Mouse (Mus musculus): ENCODE results near the gene Ctrl. TPM values are rescaled to one million over a fixed set of nuclear protein-coding genes. Genes with fewer than 3 reads are reported as not detected.

Gene Ctrl
- total and polyA plus RNA-seq, 2 experiments from 2014 or later, result 3.1 to 5.5 TPM

DNA sequence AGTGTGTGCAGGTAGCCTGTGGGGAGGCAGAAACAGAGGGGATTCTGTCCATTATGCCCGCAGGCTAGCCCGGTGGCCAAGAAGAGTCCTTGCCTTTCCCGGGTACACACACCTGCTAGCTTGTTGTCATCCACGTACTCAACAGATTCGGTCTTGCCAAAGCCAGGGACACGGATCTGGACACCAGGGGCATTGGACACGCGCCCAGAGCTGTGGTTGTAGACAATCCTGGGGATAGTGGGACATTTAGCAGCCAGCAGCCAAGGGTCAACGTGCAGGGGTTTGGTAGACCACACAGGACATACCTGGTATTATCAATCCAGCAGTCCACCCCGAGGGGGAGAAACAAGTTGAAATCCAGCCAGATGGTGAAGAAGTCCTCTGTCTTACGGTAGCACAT lies 8.4 kb upstream of the Ctrl start:
- WGBS, result 83% methylated on average over 11 of the region's 11 CpGs
- TF ChIP-seq CTCF (IDR thresholded peaks at IDR 0.05; ENCODE audit: low read depth), result no peak
- H3K9ac ChIP-seq (replicated peaks; ENCODE audit: low read length), result no peak overlapping the region
- no peaks in the 10 kb centered on the region for H3K4me1 ChIP-seq (ENCODE audit: insufficient read depth, low read length)
- no peaks in the 10 kb centered on the region for H3K9me3 ChIP-seq (ENCODE audit: low read length)
- H3K27me3 ChIP-seq (ENCODE audit: insufficient read depth, low read length), result no peaks in the 10 kb centered on the region
- H3K4me2 ChIP-seq (ENCODE audit: low read depth, low read length), result no peak overlapping the region
- H3K4me3 ChIP-seq (ENCODE audit: low read length), result no peak overlapping the region
- DNase-seq (ENCODE audit: low spot score) (no peak), ATAC-seq (no peak)
- H3K36me3 ChIP-seq (ENCODE audit: insufficient read depth, low read length), result no peaks in the 10 kb centered on the region; the same call in 1 of the 2 replicates
- no peak overlapping the region for H3K27ac ChIP-seq

DNA sequence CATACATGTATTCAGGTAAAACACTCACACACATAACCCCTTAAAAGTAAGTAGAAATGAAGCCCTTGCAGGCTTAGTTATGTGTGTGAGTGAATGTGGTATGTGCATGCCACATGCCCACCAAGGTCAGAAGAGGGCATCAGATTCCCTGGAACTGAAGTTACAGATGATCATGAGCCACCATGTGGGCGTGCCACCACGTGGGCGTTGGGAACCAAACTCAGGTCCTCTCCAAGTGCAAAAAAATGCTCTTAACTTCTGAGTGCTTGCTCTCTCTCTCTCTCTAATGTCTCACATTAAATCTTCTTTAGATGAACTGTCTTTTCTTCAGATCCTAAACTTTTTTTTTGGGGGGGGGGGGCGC lies 4.6 kb upstream of the Ctrl start, which contains the start of gene Psmb10:
Gene Psmb10, minus strand, starts transcription at position 139 of the 364 bp plus-strand sequence.
- DNase-seq (ENCODE audit: low spot score) (peak; percentile 42), ATAC-seq (no peak)
- TF ChIP-seq CTCF (IDR thresholded peaks at IDR 0.05; ENCODE audit: low read depth), result peak; percentile 9; the same call in 1 of the 2 replicates
- no peaks in the 10 kb centered on the region for H3K9me3 ChIP-seq (ENCODE audit: low read length)
- H3K36me3 ChIP-seq (ENCODE audit: insufficient read depth, low read length), result no peaks in the 10 kb centered on the region
- H3K27ac ChIP-seq, result peak within 1 kb of the TSS; percentile 97
- H3K4me3 ChIP-seq (ENCODE audit: low read length), result peak within 1 kb of the TSS; percentile 69
- peak within 1 kb of the TSS; percentile 84 for H3K9ac ChIP-seq (replicated peaks; ENCODE audit: low read length)
- H3K4me1 ChIP-seq (ENCODE audit: insufficient read depth, low read length), result no peaks in the 10 kb centered on the region
- no peaks in the 10 kb centered on the region for H3K27me3 ChIP-seq (ENCODE audit: insufficient read depth, low read length)
- 28% methylated on average over 4 of the region's 4 CpGs for WGBS
- peak within 1 kb of the TSS; percentile 97 for H3K4me2 ChIP-seq (ENCODE audit: low read depth, low read length)

DNA sequence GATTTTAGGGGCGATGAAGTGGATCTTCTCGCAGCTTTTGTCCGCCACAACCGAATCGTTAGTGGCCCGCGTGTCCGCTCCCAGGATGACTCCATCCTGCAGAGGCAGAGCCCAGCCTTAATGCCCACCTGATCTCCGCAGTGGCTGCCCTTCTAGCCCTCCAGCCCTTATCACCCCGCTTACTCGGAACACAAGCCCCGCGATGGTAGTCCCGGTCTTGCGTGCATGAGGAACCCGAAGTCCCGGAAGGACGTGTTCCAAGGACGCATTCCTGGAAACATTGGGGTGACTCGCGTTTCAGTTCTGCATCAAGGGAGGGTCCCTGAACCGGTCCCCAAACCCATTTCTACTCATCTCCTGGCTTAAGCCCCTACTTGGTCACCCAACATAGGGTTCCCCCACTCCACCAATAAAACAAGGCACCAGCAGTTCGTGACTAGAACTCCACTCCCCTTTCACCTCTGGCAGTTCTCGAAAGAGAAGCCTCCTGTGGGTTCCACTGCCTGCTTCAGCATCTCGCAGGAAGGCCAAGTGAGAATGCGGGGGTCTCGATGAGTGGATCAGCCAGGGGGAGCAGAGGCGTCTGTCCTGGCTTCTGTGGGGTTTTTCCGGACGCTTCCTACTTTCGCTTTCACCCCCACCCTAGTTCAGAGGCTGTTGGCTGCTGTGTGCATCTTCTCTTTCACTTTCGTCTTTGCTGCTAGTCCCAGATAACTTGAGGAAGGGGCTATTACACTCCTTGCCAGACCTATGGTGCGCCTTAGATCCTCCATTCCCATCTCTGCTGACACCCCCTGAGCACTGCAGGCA lies 4.0 kb upstream of the Ctrl start:
- DNase-seq (ENCODE audit: low spot score), result peak; percentile 45

DNA sequence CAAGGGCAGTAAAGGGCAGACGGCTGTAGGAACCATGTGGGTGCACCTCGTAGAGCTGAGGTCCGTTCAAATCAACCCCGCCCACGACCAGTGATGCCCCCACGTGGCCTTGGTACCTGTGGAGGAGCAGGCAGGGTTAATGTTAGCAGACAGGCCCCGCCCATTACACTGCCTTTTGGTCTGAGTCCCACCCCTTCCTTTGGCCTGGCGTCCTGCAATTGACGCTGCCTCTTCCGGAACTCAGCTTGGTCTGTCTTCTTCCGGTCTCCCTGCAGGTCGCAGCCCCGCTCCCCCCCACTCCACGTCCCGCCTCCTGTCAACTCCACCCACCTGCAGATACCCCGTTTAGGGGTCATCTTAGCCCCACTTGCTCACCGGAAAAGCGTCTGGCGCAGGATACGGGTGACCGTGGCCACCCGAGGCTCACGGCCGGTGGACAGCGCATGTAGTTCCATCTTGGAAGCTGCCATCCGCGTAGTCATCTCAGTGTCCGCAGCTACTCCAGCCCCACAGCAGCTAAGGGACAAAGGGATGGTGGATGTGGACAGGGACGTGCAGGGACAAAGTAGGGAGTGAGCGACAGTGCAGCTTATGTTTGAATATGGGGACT lies 3.3 kb upstream of the Ctrl start:
- Histone ChIP-seq H3K9me3 (ENCODE audit: low read length) (no peaks in the 10 kb centered on the region), H3K36me3 (ENCODE audit: insufficient read depth, low read length) (0 out of 2 replicates have a peak, but pooled peaks cover 6% of the 10 kb centered on the region), H3K27ac (peak overlapping the region; percentile 97), H3K27me3 (ENCODE audit: insufficient read depth, low read length) (no peaks in the 10 kb centered on the region), H3K9ac (replicated peaks; ENCODE audit: low read length) (peak overlapping the region; percentile 84), H3K4me3 (ENCODE audit: low read length) (peak overlapping the region; percentile 69), H3K4me2 (ENCODE audit: low read depth, low read length) (peak overlapping the region; percentile 97), H3K4me1 (ENCODE audit: insufficient read depth, low read length) (no peaks in the 10 kb centered on the region)
- DNase-seq (ENCODE audit: low spot score), result peak; percentile 95
- peak; percentile 90 for ATAC-seq
- TF ChIP-seq CTCF (IDR thresholded peaks at IDR 0.05; ENCODE audit: low read depth), result 0 out of 2 replicates have a peak, but pooled peaks have one; percentile 5
- under 1% methylated on average over 30 of the region's 30 CpGs for WGBS

More for the DNA sequence above, 4.0 kb upstream of the Ctrl start:
- peak overlapping the region; percentile 69 for H3K4me3 ChIP-seq (ENCODE audit: low read length)
- H3K4me2 ChIP-seq (ENCODE audit: low read depth, low read length), result peak overlapping the region; percentile 97
- H3K27me3 ChIP-seq (ENCODE audit: insufficient read depth, low read length), result no peaks in the 10 kb centered on the region
- no peaks in the 10 kb centered on the region for H3K36me3 ChIP-seq (ENCODE audit: insufficient read depth, low read length)
- H3K9ac ChIP-seq (replicated peaks; ENCODE audit: low read length), result peak overlapping the region; percentile 84
- no peaks in the 10 kb centered on the region for H3K9me3 ChIP-seq (ENCODE audit: low read length)
- WGBS, result 1% methylated on average over 33 of the region's 33 CpGs
- no peaks in the 10 kb centered on the region for H3K4me1 ChIP-seq (ENCODE audit: insufficient read depth, low read length)
- no peak for TF ChIP-seq CTCF (IDR thresholded peaks at IDR 0.05; ENCODE audit: low read depth)
- H3K27ac ChIP-seq, result peak overlapping the region; percentile 97
- ATAC-seq, result peak; percentile 38

DNA sequence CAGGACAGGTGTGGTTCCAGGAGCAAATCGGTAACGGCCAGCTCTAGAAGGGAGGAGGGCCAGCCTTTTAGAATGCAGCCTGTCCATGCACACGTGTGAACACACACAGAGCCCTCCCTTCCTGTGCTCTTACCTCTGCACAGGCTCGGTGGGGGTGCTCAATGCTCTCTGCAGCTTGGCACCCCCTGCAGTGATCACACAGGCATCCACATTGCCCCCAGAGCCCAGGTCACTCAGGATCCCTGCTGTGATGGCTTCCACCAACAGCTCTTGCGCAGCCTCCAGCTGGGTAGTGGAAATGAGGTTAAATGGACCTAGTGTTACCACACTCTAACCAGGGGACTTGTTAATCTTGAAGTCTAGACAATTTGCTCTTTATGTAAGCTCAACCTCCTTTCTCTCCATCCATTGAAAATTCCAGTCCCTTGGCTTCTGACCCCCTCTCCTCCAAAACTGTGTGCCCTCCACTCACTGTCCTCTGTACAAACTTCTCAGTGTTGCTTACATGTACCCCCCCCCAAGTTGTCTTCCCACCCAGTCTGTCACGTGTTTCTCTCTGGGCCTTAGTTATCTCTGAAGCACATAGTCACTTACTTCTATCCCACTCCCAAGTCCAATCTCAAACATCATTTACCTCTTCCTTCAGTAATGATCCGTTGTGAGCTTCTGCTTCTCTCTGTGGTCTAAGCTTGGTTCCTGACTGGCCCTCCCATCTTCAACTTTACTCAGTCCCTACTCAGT lies 2.4 kb upstream of the Ctrl start:
- no peaks in the 10 kb centered on the region for H3K27me3 ChIP-seq (ENCODE audit: insufficient read depth, low read length)
- peak overlapping the region; percentile 84 for H3K9ac ChIP-seq (replicated peaks; ENCODE audit: low read length)
- ATAC-seq, result no peak
- H3K4me2 ChIP-seq (ENCODE audit: low read depth, low read length), result peak overlapping the region; percentile 97
- 30% methylated on average over 7 of the region's 7 CpGs for WGBS
- no peaks in the 10 kb centered on the region for H3K9me3 ChIP-seq (ENCODE audit: low read length)
- TF ChIP-seq CTCF (IDR thresholded peaks at IDR 0.05; ENCODE audit: low read depth), result no peak
- H3K27ac ChIP-seq, result peak overlapping the region; percentile 97
- DNase-seq (ENCODE audit: low spot score), result no peak
- H3K4me3 ChIP-seq (ENCODE audit: low read length), result peak overlapping the region; percentile 69
- H3K4me1 ChIP-seq (ENCODE audit: insufficient read depth, low read length), result no peaks in the 10 kb centered on the region
- H3K36me3 ChIP-seq (ENCODE audit: insufficient read depth, low read length), result 0 out of 2 replicates have a peak, but pooled peaks cover 10% of the 10 kb centered on the region

DNA sequence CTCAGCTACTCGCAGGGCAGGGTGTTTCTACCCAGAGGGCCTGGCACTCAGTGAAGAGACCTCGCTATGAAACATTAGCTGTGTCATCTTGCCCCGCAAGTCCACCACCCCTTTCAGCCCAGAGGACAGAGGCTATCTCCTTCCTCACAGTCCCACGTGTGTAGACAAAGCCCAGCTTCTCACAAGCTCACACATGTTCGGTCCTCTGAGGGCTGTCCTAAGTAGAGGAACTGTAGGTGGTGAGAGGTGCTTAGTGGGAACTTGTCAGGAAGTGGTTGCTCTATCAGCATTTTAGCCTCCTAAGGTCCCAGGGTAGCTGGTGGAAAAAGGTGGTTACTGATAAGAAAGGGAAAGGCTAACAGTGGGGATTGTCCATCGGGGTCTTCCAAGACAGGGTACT lies 1.4 kb upstream of the Ctrl start:
- Histone ChIP-seq H3K27ac (no peak overlapping the region), H3K4me1 (ENCODE audit: insufficient read depth, low read length) (no peaks in the 10 kb centered on the region), H3K4me3 (ENCODE audit: low read length) (no peak overlapping the region), H3K4me2 (ENCODE audit: low read depth, low read length) (no peak overlapping the region), H3K36me3 (ENCODE audit: insufficient read depth, low read length) (0 out of 2 replicates have a peak, but pooled peaks cover 10% of the 10 kb centered on the region), H3K9me3 (ENCODE audit: low read length) (no peaks in the 10 kb centered on the region), H3K27me3 (ENCODE audit: insufficient read depth, low read length) (no peaks in the 10 kb centered on the region), H3K9ac (replicated peaks; ENCODE audit: low read length) (no peak overlapping the region)
- no peak for ATAC-seq
- 90% methylated on average over 6 of the region's 6 CpGs for WGBS
- no peak for DNase-seq (ENCODE audit: low spot score)
- no peak for TF ChIP-seq CTCF (IDR thresholded peaks at IDR 0.05; ENCODE audit: low read depth)
